Mouse (Mus musculus) myocyte (in vitro differentiated cells): ENCODE results near the gene Rnf43. TPM values are rescaled to one million over a fixed set of nuclear protein-coding genes. Genes with fewer than 3 reads are reported as not detected.

Source experiments
- H3K27me3 ChIP-seq: one replicate; pipeline ENCODE4 v1.6.1; 2011; ENCODE audit not compliant: control insufficient read depth, insufficient read depth, insufficient read length
- H3K36me3 ChIP-seq: one replicate; pipeline ENCODE4 v1.6.1; 2011; ENCODE audit not compliant: control insufficient read depth, insufficient read depth
- H3K4me2 ChIP-seq: one replicate; pipeline ENCODE4 v1.6.1; 2011; ENCODE audit warnings: low read depth, control low read depth
- H3K4me3 ChIP-seq: one replicate; pipeline ENCODE4 v1.5.1; 2011; ENCODE audit warnings: mild to moderate bottlenecking, control low read depth, moderate library complexity
- H3K79me2 ChIP-seq: one replicate; pipeline ENCODE4 v1.6.1; 2011; ENCODE audit not compliant: control insufficient read depth, insufficient read depth
- H3ac ChIP-seq: one replicate; pipeline ENCODE4 v1.6.1; 2011; ENCODE audit not compliant: control insufficient read depth, insufficient read length
- CEBPB ChIP-seq: IDR thresholded peaks from 2 replicates; pipeline ENCODE4 v1.6.1; 2011; ENCODE audit warnings: mild to moderate bottlenecking, moderate library complexity; ENCODE audit not compliant: poor library complexity, insufficient read depth, severe bottlenecking
- E2F4 ChIP-seq: IDR thresholded peaks from one replicate; pipeline ENCODE4 v1.6.1; 2011; ENCODE audit warnings: mild to moderate bottlenecking, control low read depth, moderate library complexity; ENCODE audit not compliant: insufficient read depth
- MAX ChIP-seq: IDR thresholded peaks from one replicate; pipeline ENCODE4 v1.6.1; 2011; ENCODE audit warnings: low read depth, mild to moderate bottlenecking, control low read depth
- MYOD1 ChIP-seq, 3 experiments: IDR thresholded peaks; one replicate each; pipeline ENCODE4 v1.6.1; 2011; ENCODE audit warnings: control low read depth in 2 of 3, low read depth in 2 of 3, mild to moderate bottlenecking in 2 of 3, moderate library complexity in 1 of 3; ENCODE audit not compliant: insufficient read length in 2 of 3, control insufficient read depth in 1 of 3
- MYOG ChIP-seq, 3 experiments: IDR thresholded peaks; one replicate each; pipeline ENCODE4 v1.6.1; 2011; ENCODE audit warnings: control low read depth in 2 of 3, low read depth in 2 of 3, mild to moderate bottlenecking in 2 of 3; ENCODE audit not compliant: insufficient read length in 2 of 3, control insufficient read depth in 1 of 3, insufficient read depth in 1 of 3
- POLR2A ChIP-seq: IDR thresholded peaks from one replicate; pipeline ENCODE4 v1.6.1; 2011; ENCODE audit warnings: low read depth, mild to moderate bottlenecking, control low read depth, moderate library complexity; ENCODE audit not compliant: insufficient read length
- POLR2AphosphoS2 ChIP-seq: IDR thresholded peaks from one replicate; pipeline ENCODE4 v1.6.1; 2011; ENCODE audit warnings: low read depth, control low read depth; ENCODE audit not compliant: insufficient read length
- REST ChIP-seq: IDR thresholded peaks from one replicate; pipeline ENCODE4 v1.6.1; 2011; ENCODE audit warnings: mild to moderate bottlenecking, control low read depth, moderate library complexity; ENCODE audit not compliant: insufficient read depth, insufficient read length
- SRF ChIP-seq: IDR thresholded peaks from one replicate; pipeline ENCODE4 v1.6.1; 2011; ENCODE audit warnings: low read depth; ENCODE audit not compliant: control insufficient read depth, insufficient read length
- TCF12 ChIP-seq: IDR thresholded peaks from one replicate; pipeline ENCODE4 v1.6.1; 2011; ENCODE audit warnings: mild to moderate bottlenecking, control low read depth; ENCODE audit not compliant: poor library complexity, insufficient read depth, severe bottlenecking
- TCF3 ChIP-seq: IDR thresholded peaks from one replicate; pipeline ENCODE4 v1.6.1; 2011; ENCODE audit warnings: low read depth, control low read depth; ENCODE audit not compliant: insufficient read length
- USF1 ChIP-seq: IDR thresholded peaks from one replicate; pipeline ENCODE4 v1.6.1; 2011; ENCODE audit warnings: low read depth, mild to moderate bottlenecking, control low read depth, moderate library complexity
- polyA plus RNA-seq: library from polyadenylated mRNA; unstranded; fragments of >200 nt; fragmentation: generic; extraction: Trizol; gene quantifications from one replicate; pipeline ENCODE4 v1.2.1, GENCODE M21; 2012; ENCODE audit warnings: missing spikeins

The Rnf43 gene
- polyA plus RNA-seq, 1 experiment = not detected

- H3ac ChIP-seq = no peak overlapping the region
- TF ChIP-seq MAX (no peak), TCF3 (no peak), TCF12 (no peak), POLR2A (no peak), CEBPB (no peak), MYOG (IDR thresholded peaks at IDR 0.05; ENCODE audit: control insufficient read depth in 1 of 3, insufficient read depth in 1 of 3, insufficient read length in 2 of 3, low read depth in 2 of 3) (no peak), MYOD1 (IDR thresholded peaks at IDR 0.05; ENCODE audit: control insufficient read depth in 1 of 3, insufficient read length in 2 of 3, low read depth in 2 of 3) (no peak), USF1 (no peak), SRF (no peak)
- no peak overlapping the region for H3K4me3 ChIP-seq
- H3K79me2 ChIP-seq = no peaks in the 10 kb centered on the region
- peaks cover 52% of the 10 kb centered on the region for H3K27me3 ChIP-seq
- no peaks in the 10 kb centered on the region for H3K36me3 ChIP-seq
- no peak overlapping the region for H3K4me2 ChIP-seq
Observed at GRCm38 (mm10) chr11:87727471-87727870, 64.9 kb downstream of the Rnf43 start.

GRCm38 (mm10) chr11:87728850-87729592, 66.5 kb downstream of the Rnf43 start:
- H3K4me3 ChIP-seq = no peak overlapping the region
- H3K36me3 ChIP-seq = no peaks in the 10 kb centered on the region
- H3K4me2 ChIP-seq = no peak overlapping the region
- H3K27me3 ChIP-seq = peaks cover 39% of the 10 kb centered on the region
- TF ChIP-seq SRF (no peak), MAX (no peak), TCF12 (no peak), REST (no peak), MYOD1 (IDR thresholded peaks at IDR 0.05; ENCODE audit: control insufficient read depth in 1 of 3, insufficient read length in 2 of 3, low read depth in 2 of 3) (no peak), POLR2AphosphoS2 (no peak), POLR2A (no peak), MYOG (IDR thresholded peaks at IDR 0.05; ENCODE audit: control insufficient read depth in 1 of 3, insufficient read depth in 1 of 3, insufficient read length in 2 of 3, low read depth in 2 of 3) (no peak), TCF3 (no peak), E2F4 (no peak), CEBPB (no peak), USF1 (no peak)
- no peak overlapping the region for H3ac ChIP-seq
- H3K79me2 ChIP-seq = no peaks in the 10 kb centered on the region

GRCm38 (mm10) chr11:87729593-87730185, 67.2 kb downstream of the Rnf43 start:
- H3K4me2 ChIP-seq = no peak overlapping the region
- peaks cover 39% of the 10 kb centered on the region for H3K27me3 ChIP-seq
- no peaks in the 10 kb centered on the region for H3K79me2 ChIP-seq
- H3K4me3 ChIP-seq = no peak overlapping the region
- TF ChIP-seq MAX = no peak
- no peak for TF ChIP-seq TCF12
- TF ChIP-seq POLR2A = no peak
- TF ChIP-seq CEBPB = no peak
- no peak overlapping the region for H3ac ChIP-seq
- H3K36me3 ChIP-seq = no peaks in the 10 kb centered on the region

GRCm38 (mm10) chr11:87730652-87731310, 68.3 kb downstream of the Rnf43 start:
- H3K27me3 ChIP-seq = peaks cover 35% of the 10 kb centered on the region
- H3K36me3 ChIP-seq = no peaks in the 10 kb centered on the region
- H3ac ChIP-seq = no peak overlapping the region
- no peaks in the 10 kb centered on the region for H3K79me2 ChIP-seq
- no peak overlapping the region for H3K4me3 ChIP-seq
- TF ChIP-seq TCF12 = no peak
- no peak for TF ChIP-seq SRF
- no peak for TF ChIP-seq MYOD1 (IDR thresholded peaks at IDR 0.05; ENCODE audit: control insufficient read depth in 1 of 3, insufficient read length in 2 of 3, low read depth in 2 of 3)
- no peak for TF ChIP-seq POLR2AphosphoS2
- no peak for TF ChIP-seq USF1
- TF ChIP-seq REST = no peak
- no peak for TF ChIP-seq POLR2A
- no peak for TF ChIP-seq E2F4
- no peak for TF ChIP-seq MYOG (IDR thresholded peaks at IDR 0.05; ENCODE audit: control insufficient read depth in 1 of 3, insufficient read depth in 1 of 3, insufficient read length in 2 of 3, low read depth in 2 of 3)
- H3K4me2 ChIP-seq = no peak overlapping the region

GRCm38 (mm10) chr11:87734346-87734745, 71.8 kb downstream of the Rnf43 start:
- H3K4me3 ChIP-seq = no peak overlapping the region
- no peak for TF ChIP-seq POLR2A
- H3K4me2 ChIP-seq = no peak overlapping the region
- peaks cover 14% of the 10 kb centered on the region for H3K27me3 ChIP-seq
- peaks cover 13% of the 10 kb centered on the region for H3K79me2 ChIP-seq
- no peak overlapping the region for H3ac ChIP-seq
- no peaks in the 10 kb centered on the region for H3K36me3 ChIP-seq
